Mouse (Mus musculus): Measurements from ENCODE around the gene Tmem267. TPM values are rescaled to one million over a fixed set of nuclear protein-coding genes. Genes with fewer than 3 reads are reported as not detected.

Tmem267 gene
- polyA plus RNA-seq, 1 experiment, result 0.04 TPM

DNA sequence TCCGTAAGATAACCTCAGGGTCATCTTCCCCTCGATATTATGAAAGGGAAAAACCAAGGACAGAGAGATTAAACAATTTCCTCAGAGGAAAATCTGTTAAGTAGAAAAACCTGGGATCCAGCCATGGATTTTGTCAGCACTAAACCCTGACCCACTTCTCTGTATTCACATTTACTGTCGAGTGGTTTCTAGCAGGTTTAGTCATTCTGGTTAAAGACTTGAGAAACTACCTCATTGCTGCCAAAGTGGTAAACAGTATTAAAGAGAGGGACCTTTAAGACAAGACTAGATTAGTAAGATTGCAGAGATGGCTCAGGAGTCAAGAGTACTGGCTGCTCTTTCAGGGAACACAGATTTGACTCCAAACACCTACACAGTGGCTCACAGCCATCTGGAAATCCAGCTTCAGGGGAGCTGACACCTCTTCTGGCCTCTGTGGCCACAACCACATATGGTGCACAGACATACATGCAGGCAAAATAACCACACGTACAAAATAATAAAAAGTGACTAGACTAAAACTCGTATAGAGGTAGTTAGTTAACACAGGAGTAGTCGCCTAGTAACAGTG lies 169.1 kb downstream of the Tmem267 start:
- H3K9me3 ChIP-seq (ENCODE audit: control insufficient read depth, low read length), result no peaks in the 10 kb centered on the region
- H3K4me1 ChIP-seq (ENCODE audit: control insufficient read depth), result no peaks in the 10 kb centered on the region
- no peak overlapping the region for H3K4me3 ChIP-seq (replicated peaks)
- TF ChIP-seq TAL1 (IDR thresholded peaks at IDR 0.05; ENCODE audit: low read length), result no peak
- TF ChIP-seq GATA1 (IDR thresholded peaks at IDR 0.05; ENCODE audit: low read length), result no peak
- no peaks in the 10 kb centered on the region for H3K27me3 ChIP-seq (ENCODE audit: control insufficient read depth)
- H3K36me3 ChIP-seq (ENCODE audit: control insufficient read depth), result no peaks in the 10 kb centered on the region

Other genes starting within 250 kb of the Tmem267 start
- gene Paip1, start 59.4 kb upstream of the Tmem267 start, polyA plus RNA-seq (2012), result 0.77 and 0.81 TPM in 2 replicates
- gene 4833420G17Rik, start 25.3 kb upstream of the Tmem267 start, polyA plus RNA-seq (2012), result 0.88 and 1.2 TPM in 2 replicates
- 0.15 and 0.17 TPM in 2 replicates for gene 3110070M22Rik, start 344 bp downstream of the Tmem267 start, polyA plus RNA-seq (2012)
- not detected in 2 replicates for gene Ccl28, start 135.8 kb downstream of the Tmem267 start, polyA plus RNA-seq (2012)
- 0.04 and 0.14 TPM in 2 replicates for gene Hmgcs1, start 202.3 kb downstream of the Tmem267 start, polyA plus RNA-seq (2012)